Mouse (Mus musculus) kidney, postnatal 14 days (tissue): ENCODE measurements around the gene Olfr411.

ENCODE experiments used
- DNase-seq: peaks from one replicate; pipeline ENCODE4 v3.0.0; 2022; ENCODE audit warnings: mixed read lengths

Olfr411 gene

DNA sequence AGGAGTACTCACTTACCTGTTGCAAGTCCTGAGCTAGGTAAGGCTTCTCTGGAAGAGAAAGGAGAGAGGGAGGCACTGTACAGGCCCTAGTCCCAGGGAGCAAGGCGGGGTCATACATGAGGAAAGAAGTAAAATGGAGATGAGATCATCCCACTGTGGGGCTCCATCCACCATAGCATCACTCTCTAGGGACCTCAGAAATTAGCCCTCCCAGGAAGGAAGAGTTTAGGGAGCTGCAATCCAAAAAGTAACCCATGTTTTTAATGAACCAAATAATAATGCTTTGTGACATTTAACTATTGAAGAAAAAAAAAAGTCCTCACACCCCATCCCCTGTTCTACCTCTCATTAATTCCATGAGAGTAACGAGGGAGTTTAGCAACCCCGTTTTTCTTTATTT, at the start of gene Olfr411:
TSS of gene Olfr411 (minus strand) at position 101 of the 400 bp plus-strand sequence.
- DNase-seq, result no peak

- DNase-seq, result no peak
Observed at GRCm38 (mm10) chr11:74402126-74402525, 49.7 kb upstream of the Olfr411 start.

DNA sequence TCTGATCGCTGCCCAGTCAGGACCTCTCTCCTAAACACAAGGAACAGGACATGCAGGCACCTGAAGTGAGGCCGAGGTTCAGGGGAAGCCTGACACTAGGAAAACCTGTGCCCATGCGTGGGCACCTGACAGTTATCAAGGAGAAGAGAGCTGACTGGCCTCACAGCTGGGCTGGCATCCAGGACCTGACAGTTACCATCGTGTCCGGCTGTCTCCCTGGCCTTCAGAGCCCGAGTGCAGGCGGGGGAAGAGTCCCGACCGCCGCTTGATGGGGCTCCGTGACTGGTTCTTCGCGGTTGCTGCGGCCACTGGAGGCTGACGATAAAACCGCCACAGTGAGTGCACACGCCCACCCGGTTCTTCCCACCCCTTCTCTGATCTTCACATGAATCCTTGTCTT, 43.1 kb upstream of the Olfr411 start:
- DNase-seq, result no peak

DNA sequence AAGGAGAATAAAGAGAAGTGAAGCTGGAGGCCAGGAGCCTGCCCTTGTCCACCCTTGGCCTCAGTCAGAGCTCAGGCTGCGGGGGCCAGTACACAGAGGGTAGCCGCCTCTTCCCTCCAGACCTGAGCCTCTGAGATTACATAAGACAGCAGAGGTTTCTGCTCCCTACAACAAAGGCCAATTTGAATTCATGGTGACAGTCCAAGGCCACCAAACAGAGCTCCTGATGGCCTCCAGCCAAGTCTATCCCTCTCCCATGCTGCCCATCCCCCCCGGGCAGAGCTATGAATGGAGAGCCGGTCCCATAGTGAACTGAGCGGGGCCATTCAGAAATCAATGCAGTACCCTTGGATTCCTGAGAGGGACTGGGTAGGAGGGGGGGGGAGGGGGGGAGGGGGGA, 41.0 kb upstream of the Olfr411 start:
- DNase-seq, result no peak

DNA sequence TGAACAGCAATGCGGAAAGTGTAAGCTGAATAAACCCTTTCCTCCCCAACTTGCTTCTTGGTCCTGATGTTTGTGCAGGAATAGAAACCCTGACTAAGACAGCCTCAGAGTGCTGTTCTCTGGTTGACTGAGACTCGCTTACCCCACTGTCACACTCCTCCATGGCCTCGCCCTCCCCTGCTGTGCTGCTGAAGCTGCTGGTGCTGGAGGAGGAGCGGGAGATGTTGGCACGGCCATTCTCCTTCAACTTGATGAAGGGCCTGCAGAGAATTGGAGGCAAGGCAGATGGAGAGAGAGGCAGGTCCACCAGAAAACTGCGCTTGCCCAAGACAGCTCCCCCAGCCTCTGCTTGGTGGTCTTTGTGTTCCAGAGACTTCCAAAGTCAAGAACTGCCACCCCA, 40.5 kb upstream of the Olfr411 start:
- DNase-seq, result no peak

GRCm38 (mm10) chr11:74391899-74392298, 39.4 kb upstream of the Olfr411 start:
- no peak for DNase-seq

- no peak for DNase-seq
Observed at GRCm38 (mm10) chr11:74387203-74387602, 34.8 kb upstream of the Olfr411 start.

DNA sequence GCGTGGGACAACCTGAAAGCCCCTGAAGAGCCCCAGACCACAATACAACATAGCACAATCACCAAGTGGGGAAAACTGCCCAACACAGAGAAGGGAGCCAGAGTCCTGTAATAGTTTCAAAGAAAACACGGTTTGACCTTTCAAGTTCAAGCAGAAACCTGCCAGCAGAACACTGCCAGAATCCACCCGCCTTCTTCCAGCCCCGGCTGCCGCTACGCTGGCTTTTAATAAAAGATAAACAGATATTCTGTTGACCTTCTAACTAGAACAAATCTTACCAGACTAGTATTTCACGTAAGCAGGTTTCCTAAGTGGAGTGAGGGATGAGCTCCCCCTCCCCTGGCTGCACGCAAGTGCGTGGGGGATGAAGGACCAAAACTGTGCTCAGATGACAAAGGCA, 33.2 kb upstream of the Olfr411 start:
- peak; percentile 27 for DNase-seq

- DNase-seq, result no peak
Observed at GRCm38 (mm10) chr11:74379166-74379873, 26.9 kb upstream of the Olfr411 start.

- peak; percentile 52 for DNase-seq
Observed at GRCm38 (mm10) chr11:74376847-74377246, 24.4 kb upstream of the Olfr411 start.

- DNase-seq, result peak; percentile 76
Observed at GRCm38 (mm10) chr11:74371393-74372100, 19.1 kb upstream of the Olfr411 start.

DNA sequence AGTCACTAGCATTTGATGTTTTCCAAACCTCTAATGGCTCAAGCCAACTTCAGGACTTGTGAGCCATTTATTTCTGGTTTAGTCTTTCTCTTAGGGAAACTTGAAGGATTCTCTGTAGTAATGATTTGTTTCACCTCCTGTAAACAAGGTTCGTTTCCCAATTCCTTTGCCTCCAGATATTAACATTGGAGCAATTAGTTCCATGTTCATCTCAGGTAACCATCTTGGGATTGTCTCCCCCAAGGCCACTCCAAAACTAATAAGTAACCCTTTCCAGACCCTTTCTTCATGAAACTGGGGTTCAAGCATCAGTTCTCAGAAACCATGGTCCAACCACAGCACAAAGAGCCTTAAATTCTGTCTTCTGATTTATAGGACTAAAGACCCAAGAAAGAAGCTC, 9.3 kb upstream of the Olfr411 start, which contains the start of gene Olfr412:
TSS of gene Olfr412 (plus strand) at position 301 of the 400 bp plus-strand sequence.
- DNase-seq, result no peak

- DNase-seq, result no peak
Observed at GRCm38 (mm10) chr11:74337931-74338330, 14.5 kb downstream of the Olfr411 start, which contains the start of gene Olfr410. Gene Olfr410 (minus strand): TSS chr11:74338031.

DNA sequence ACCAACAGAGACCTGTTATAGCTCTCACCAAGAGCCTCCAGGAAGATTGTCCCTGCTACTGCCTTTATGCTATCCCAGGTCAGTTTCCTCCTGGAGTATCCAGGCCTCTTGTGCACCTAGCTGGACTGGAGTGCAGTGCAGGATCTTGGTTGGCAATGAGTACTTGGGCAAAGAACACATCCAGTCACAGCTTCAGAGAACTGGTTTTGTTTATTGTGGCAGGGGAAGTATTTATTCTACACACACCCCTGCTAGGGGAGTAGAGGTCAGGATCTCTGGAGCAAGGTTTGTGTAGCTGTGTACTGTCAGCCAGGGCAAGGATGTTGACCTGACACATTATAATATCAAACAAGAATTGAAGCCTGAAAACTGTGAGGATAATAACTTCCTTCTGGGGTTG, 23.7 kb downstream of the Olfr411 start:
- no peak for DNase-seq

DNA sequence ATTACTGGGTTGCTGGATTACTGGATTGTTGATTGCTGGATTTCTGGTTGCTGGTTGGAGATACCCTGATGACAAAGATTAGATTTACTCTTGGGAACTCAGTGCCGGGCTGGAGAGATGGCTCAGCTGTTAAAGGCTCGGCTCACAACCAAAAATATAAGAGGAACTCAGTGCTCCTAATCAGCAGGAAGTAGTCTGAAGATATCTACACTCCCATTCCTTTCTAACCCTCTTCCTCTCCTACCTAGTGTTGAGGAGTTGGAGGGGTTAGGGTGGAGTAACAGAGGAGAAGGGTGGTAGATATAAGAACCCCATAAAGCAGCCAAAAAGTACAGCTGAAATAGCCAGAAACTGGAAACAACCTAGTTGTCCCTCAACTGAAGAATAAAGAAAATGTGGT, 26.4 kb downstream of the Olfr411 start:
- DNase-seq, result no peak
